Mouse (Mus musculus): ENCODE measurements around the gene Gm42715.

DNA sequence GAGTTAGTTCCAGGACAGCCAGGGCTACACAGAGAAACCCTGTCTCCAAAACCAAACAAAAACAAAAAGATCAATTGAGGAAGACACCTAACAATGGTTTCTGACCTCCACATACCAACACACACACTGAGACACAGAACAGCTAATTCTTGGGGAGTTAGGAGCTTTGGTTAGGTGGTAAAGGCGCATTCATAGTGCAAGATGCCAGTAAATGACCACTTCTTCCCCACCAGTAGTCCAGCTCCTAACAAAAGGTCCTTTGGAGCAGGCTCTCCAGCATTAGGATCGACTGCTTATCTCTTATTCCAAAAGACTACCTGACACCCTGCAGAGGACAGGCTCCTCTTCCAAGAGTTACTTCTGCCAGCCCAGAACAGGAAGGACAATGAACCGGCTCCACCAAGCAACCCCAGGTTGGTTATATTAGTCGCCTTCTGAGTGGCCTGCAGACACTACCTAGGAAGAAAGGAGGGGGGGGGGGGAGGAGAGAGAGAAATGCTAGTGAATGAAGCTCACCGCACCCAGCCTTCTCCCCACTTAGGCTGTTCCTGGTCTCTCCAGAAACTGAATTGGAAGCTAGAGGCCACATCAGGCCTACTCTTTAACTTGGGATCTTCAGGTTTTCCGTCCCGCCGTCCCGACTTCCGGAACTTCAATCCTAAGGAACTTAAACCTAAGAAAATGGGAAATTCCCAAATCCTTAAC is 49.2 kb upstream of the Gm42715 start:
- TF ChIP-seq FLI1 (IDR thresholded peaks at IDR 0.05; ENCODE audit: low read length) (no peak), GATA1 (IDR thresholded peaks at IDR 0.05; ENCODE audit: borderline replicate concordance, low read length) (no peak)
